Mouse (Mus musculus) lung, adult 2 months (tissue): ENCODE measurements at regions not wholly inside any gene's neighbourhood (a gene's known extent, or its start where the extent isn't known, plus 50 kb on each side); places are given as distances from the start of the nearest gene placed in this dataset.

Experiments
- CTCF ChIP-seq: fragments of 200-500 bp; IDR thresholded peaks from 2 replicates; pipeline ENCODE4 v1.5.1; 2011; ENCODE audit warnings: mild to moderate bottlenecking, low read length, control low read depth; ENCODE audit not compliant: insufficient read depth
- POLR2A ChIP-seq: fragments of 200-500 bp; IDR thresholded peaks from 2 replicates; pipeline ENCODE4 v1.6.1; 2011; ENCODE audit warnings: low read depth, mild to moderate bottlenecking, control low read depth, low read length, borderline replicate concordance; ENCODE audit errors: extremely low read depth

DNA sequence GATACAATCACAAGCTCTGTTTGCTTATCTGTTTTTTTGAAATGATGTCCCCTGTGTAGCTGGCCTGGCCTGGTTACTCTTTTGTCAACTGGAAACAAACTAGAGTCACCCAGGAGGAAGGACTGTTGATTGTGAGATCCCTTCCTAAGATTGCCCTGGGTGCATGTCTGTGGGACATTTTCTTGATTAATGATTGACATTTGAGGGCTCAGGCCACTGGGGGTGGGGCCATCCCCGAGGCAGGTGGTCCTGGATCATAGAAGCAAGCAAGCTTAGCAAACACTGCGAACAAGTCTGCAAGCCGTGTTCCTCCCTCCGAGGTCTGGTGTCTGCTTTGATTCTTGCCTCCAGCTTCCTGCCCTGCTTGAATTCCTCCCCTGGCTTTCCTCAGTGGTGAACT, 84.4 kb upstream of the Eomes start:
- no peak for TF ChIP-seq CTCF
- TF ChIP-seq POLR2A: no peak
